Comparison of ENCODE assay signal across 21 mouse cellular contexts in genomic region chr11:75775919-75776318, GRCm38 (mm10). TPM values are rescaled to one million over a fixed set of nuclear protein-coding genes. Genes with fewer than 3 reads are reported as not detected.
A peak's percentile ranks its signal among the peaks of the same experiment; 100 is the strongest.
DNase-seq lines count a peak whose midpoint lies in the region; ATAC-seq and TF ChIP-seq lines count a peak whose summit lies in the region.
"Had no signal": no experiment of that assay in that cellular context is flagged by ENCODE, and none has a peak within 500 bp of the region (broad histone marks: within the 10 kb centered on the region; RNA-seq: fewer than 3 reads in every experiment).

No protein-coding gene starts in this region.

- no peak for DNase-seq in heart, postnatal 0 days (ENCODE audit: low spot score)
- DNase-seq in heart, adult 8-10 months (ENCODE audit: low spot score): no peak
- no peak for DNase-seq in liver, postnatal 0 days
- no peak for DNase-seq in liver
- peak; percentile 53 for DNase-seq in R1 (ENCODE audit: low read depth, low spot score)
- no peak for DNase-seq in left cerebral cortex, adult 18-20 months (ENCODE audit: low spot score in 2 of 2)
- DNase-seq: cerebellum, adult 9-11 months; heart, postnatal 36 days; kidney, adult 8-10 months; kidney, postnatal 25 days; layer of hippocampus, adult 9-11 months; liver, embryonic 13.5 days; retina, postnatal 1 day; thymus, postnatal 14 days had no signal

- H3K27me3 ChIP-seq in heart, postnatal 0 days (ENCODE audit: control insufficient read depth, insufficient read depth, low read length): no peaks in the 10 kb centered on the region
- H3K27me3 ChIP-seq in liver, postnatal 0 days (ENCODE audit: insufficient read depth, low read length): no peaks in the 10 kb centered on the region
- H3K27me3 ChIP-seq in ES-Bruce4 (ENCODE audit: control insufficient read depth, insufficient read depth, low read length, poor library complexity, severe bottlenecking): no peaks in the 10 kb centered on the region
- H3K27me3 ChIP-seq: embryonic facial prominence, embryonic 13.5 days; forebrain, embryonic 15.5 days had no signal

- H3K36me3 ChIP-seq in heart, postnatal 0 days (replicated peaks; ENCODE audit: control insufficient read depth, insufficient read depth, low read length): no peaks in the 10 kb centered on the region
- H3K36me3 ChIP-seq in liver, postnatal 0 days (replicated peaks; ENCODE audit: insufficient read depth, low read length): no peaks in the 10 kb centered on the region
- no peaks in the 10 kb centered on the region for H3K36me3 ChIP-seq in ES-Bruce4 (ENCODE audit: control insufficient read depth, insufficient read depth, low read length, poor library complexity, severe bottlenecking)
- H3K36me3 ChIP-seq: forebrain, embryonic 15.5 days; heart, embryonic 13.5 days; liver, embryonic 13.5 days had no signal

- H3K4me3 ChIP-seq in heart, postnatal 0 days (ENCODE audit: low read depth, low read length): no peak overlapping the region
- no peak overlapping the region for H3K4me3 ChIP-seq in liver, postnatal 0 days (ENCODE audit: low read depth, low read length)
- no peak overlapping the region for H3K4me3 ChIP-seq in ES-Bruce4 (ENCODE audit: low read depth, low read length)
- H3K4me3 ChIP-seq: embryonic facial prominence, embryonic 13.5 days; forebrain, embryonic 15.5 days; heart, embryonic 13.5 days; liver, embryonic 13.5 days; megakaryocyte, embryonic 14.5 days had no signal

- no peaks in the 10 kb centered on the region for H3K9me3 ChIP-seq in heart, postnatal 0 days (replicated peaks; ENCODE audit: control insufficient read depth, low read length)
- no peaks in the 10 kb centered on the region for H3K9me3 ChIP-seq in liver, postnatal 0 days (ENCODE audit: low read length)
- no peaks in the 10 kb centered on the region for H3K9me3 ChIP-seq in ES-Bruce4 (replicated peaks; ENCODE audit: control insufficient read depth, insufficient read depth, low read length, poor library complexity, severe bottlenecking)
- H3K9me3 ChIP-seq: embryonic facial prominence, embryonic 13.5 days; forebrain, embryonic 15.5 days; heart, embryonic 13.5 days; liver, embryonic 13.5 days; megakaryocyte, embryonic 14.5 days had no signal

- TF ChIP-seq CTCF in heart, postnatal 0 days (IDR thresholded peaks at IDR 0.05; ENCODE audit: low read depth): 0 out of 2 replicates have a peak, but pooled peaks have one; percentile 18
- TF ChIP-seq CTCF in liver, postnatal 0 days (IDR thresholded peaks at IDR 0.05; ENCODE audit: low read depth): peak; percentile 27; the same call in 1 of the 2 replicates
- TF ChIP-seq CTCF in ES-Bruce4 (IDR thresholded peaks at IDR 0.05; ENCODE audit: low read depth, low read length): peak; percentile 46

- 83% methylated on average over 1 of the region's 1 CpGs for WGBS in heart, postnatal 0 days
- WGBS in liver, postnatal 0 days (ENCODE audit: insufficient replicate concordance): 67% methylated on average over 1 of the region's 1 CpGs

- no peak overlapping the region for H3K4me2 ChIP-seq in heart, postnatal 0 days (ENCODE audit: low read depth, low read length)
- H3K4me2 ChIP-seq in liver, postnatal 0 days (ENCODE audit: low read depth, low read length): no peak overlapping the region
- H3K4me2 ChIP-seq: embryonic facial prominence, embryonic 13.5 days; forebrain, embryonic 15.5 days; heart, embryonic 13.5 days; hindbrain, embryonic 14.5 days; liver, embryonic 13.5 days had no signal

- no peak for TF ChIP-seq POLR2A in ES-Bruce4 (IDR thresholded peaks at IDR 0.05; ENCODE audit: insufficient read depth, low read length)

- no peak overlapping the region for H3K9ac ChIP-seq in heart, postnatal 0 days (replicated peaks; ENCODE audit: low read depth, low read length)
- no peak overlapping the region for H3K9ac ChIP-seq in liver, postnatal 0 days (replicated peaks)
- no peak overlapping the region for H3K9ac ChIP-seq in ES-Bruce4 (ENCODE audit: low read depth, poor library complexity, severe bottlenecking)
- H3K9ac ChIP-seq: embryonic facial prominence, embryonic 13.5 days; forebrain, embryonic 15.5 days; heart, embryonic 13.5 days; hindbrain, embryonic 14.5 days; liver, embryonic 13.5 days had no signal

- no peak for TF ChIP-seq EP300 in heart, postnatal 0 days (IDR thresholded peaks at IDR 0.05; ENCODE audit: low read depth)
- no peak for TF ChIP-seq EP300 in liver, postnatal 0 days (IDR thresholded peaks at IDR 0.05; ENCODE audit: low read depth)
- TF ChIP-seq EP300 in ES-Bruce4 (IDR thresholded peaks at IDR 0.05; ENCODE audit: insufficient read depth, low read depth, low read length): no peak

- H3K27ac ChIP-seq in heart, postnatal 0 days (ENCODE audit: low read depth): no peak overlapping the region
- H3K27ac ChIP-seq in liver, postnatal 0 days (ENCODE audit: low read depth): no peak overlapping the region
- H3K27ac ChIP-seq in ES-Bruce4 (ENCODE audit: insufficient read depth, low read length): no peak overlapping the region
- H3K27ac ChIP-seq: embryonic facial prominence, embryonic 13.5 days; forebrain, embryonic 15.5 days; heart, embryonic 13.5 days; hindbrain, embryonic 14.5 days; liver, embryonic 13.5 days had no signal

- no peak for ATAC-seq in heart, postnatal 0 days (ENCODE audit: insufficient read depth, low read depth)
- no peak for ATAC-seq in liver, postnatal 0 days
- ATAC-seq: forebrain, embryonic 15.5 days had no signal

- H3K4me1 ChIP-seq in heart, postnatal 0 days (ENCODE audit: control insufficient read depth, insufficient read depth): no peaks in the 10 kb centered on the region
- H3K4me1 ChIP-seq in liver, postnatal 0 days (ENCODE audit: insufficient read depth): no peaks in the 10 kb centered on the region
- H3K4me1 ChIP-seq in ES-Bruce4 (ENCODE audit: control insufficient read depth, insufficient read depth, low read length): no peaks in the 10 kb centered on the region
- H3K4me1 ChIP-seq: embryonic facial prominence, embryonic 13.5 days; forebrain, embryonic 15.5 days; heart, embryonic 13.5 days; liver, embryonic 13.5 days had no signal

RNA-seq across cellular contexts. Expression of gene Doc2b, which starts 19.9 kb away (rescaled TPM):
- 0.62 TPM in 1 of 2 replicates, not detected in the other for total RNA-seq in heart, postnatal 0 days (2014; rRNA removed; ENCODE audit: low replicate concordance)
- 0.03 and 0.04 TPM in 2 replicates for polyA plus RNA-seq in heart, postnatal 0 days (2015; fragmentation: Nextera tagmentation; extraction: Ambion mirVana)
- under 1 TPM; 0.23 to 1.00 (median 0.64) TPM for total RNA-seq in heart, adult 8-10 months (2022)
- polyA plus RNA-seq in liver, postnatal 0 days (2015; fragmentation: Nextera tagmentation; extraction: Ambion mirVana): not detected in 2 replicates
- 0.15 and 0.22 TPM in 2 replicates for polyA plus RNA-seq in ES-Bruce4 (2011; ENCODE audit: insufficient read depth, insufficient read length, low read depth, missing spikeins)
- total RNA-seq in left cerebral cortex, adult 18-20 months (2021): 10 to 100 TPM; 18.9 to 23.4 TPM
- total RNA-seq: monocyte, adult 5-6 weeks had no signal

RNA-seq across cellular contexts. Expression of gene Ywhae, which starts 43.2 kb away (rescaled TPM):
- 112 and 120 TPM in 2 replicates for total RNA-seq in heart, postnatal 0 days (2014; rRNA removed; ENCODE audit: low replicate concordance)
- polyA plus RNA-seq in heart, postnatal 0 days (2015; fragmentation: Nextera tagmentation; extraction: Ambion mirVana): 553 and 573 TPM in 2 replicates
- total RNA-seq in heart, adult 8-10 months (2022): 100 to 1,000 TPM; 471 to 532 (median 523) TPM
- 190 and 204 TPM in 2 replicates for polyA plus RNA-seq in liver, postnatal 0 days (2015; fragmentation: Nextera tagmentation; extraction: Ambion mirVana)
- 1,329 and 1,367 TPM in 2 replicates for polyA plus RNA-seq in ES-Bruce4 (2011; ENCODE audit: insufficient read depth, insufficient read length, low read depth, missing spikeins)
- 1,000 to 10,000 TPM in 1 of 2 experiments, 100 to 1,000 TPM in 1; 948 to 1,014 TPM for total RNA-seq in left cerebral cortex, adult 18-20 months (2021)

Comparison
In these comparisons a context has a peak if more than half of its experiments do, and no peak if none do; other contexts are left out.
1. RNA of gene Doc2b, which starts 19.9 kb away (total RNA-seq): 18.9 to 23.4 TPM in left cerebral cortex, adult 18-20 months; 0.23 to 1.00 TPM in heart, adult 8-10 months and 0.62 TPM in heart, postnatal 0 days; every median in the first group is over 4 times any median in the second.
2. Peak in every context shown above with its lines, with median percentiles within 50 percentile points of each other: CTCF ChIP-seq.